Mouse (Mus musculus) heart, postnatal 0 days (tissue): Measurements from ENCODE around the gene Cnnm2. TPM values are rescaled to one million over a fixed set of nuclear protein-coding genes. Genes with fewer than 3 reads are reported as not detected.

Experiments
- ATAC-seq: fragments of 200-750 bp; cut with Nextera tagmentation; 2 replicates; pipeline ENCODE4 v1.8.0; 2017; ENCODE audit warnings: low read depth, moderate number of reproducible peaks, moderate library complexity; ENCODE audit not compliant: insufficient read depth
- DNase-seq: peaks from one replicate; pipeline ENCODE4 v3.0.0-alpha.2; 2016; ENCODE audit warnings: low spot score
- H3K27ac ChIP-seq: fragments of 300-500 bp; sonication (generic); 2 replicates; pipeline ENCODE4 v1.5.1; 2014; ENCODE audit warnings: low read depth, mild to moderate bottlenecking
- H3K27me3 ChIP-seq: fragments of 300-500 bp; sonication (generic); 2 replicates; pipeline ENCODE4 v1.6.1; 2014; ENCODE audit warnings: low read length, mixed read lengths; ENCODE audit not compliant: control insufficient read depth, insufficient read depth
- H3K36me3 ChIP-seq: fragments of 300-500 bp; sonication (generic); replicated peaks from 2 replicates; pipeline ENCODE4 v1.6.1; 2014; ENCODE audit warnings: low read length, mixed read lengths; ENCODE audit not compliant: control insufficient read depth, insufficient read depth
- H3K4me1 ChIP-seq: fragments of 300-500 bp; sonication (generic); 2 replicates; pipeline ENCODE4 v1.6.1; 2014; ENCODE audit warnings: antibody characterized with exemption; ENCODE audit not compliant: control insufficient read depth, insufficient read depth
- H3K4me2 ChIP-seq: fragments of 300-500 bp; sonication (generic); 2 replicates; pipeline ENCODE4 v1.6.1; 2014; ENCODE audit warnings: low read depth, mild to moderate bottlenecking, low read length, moderate library complexity
- H3K4me3 ChIP-seq: fragments of 300-500 bp; sonication (generic); 2 replicates; pipeline ENCODE4 v1.5.1; 2014; ENCODE audit warnings: low read depth, low read length
- H3K9ac ChIP-seq: fragments of 300-500 bp; sonication (generic); replicated peaks from 2 replicates; pipeline ENCODE4 v1.6.1; 2014; ENCODE audit warnings: low read depth, low read length, mixed read lengths
- H3K9me3 ChIP-seq: fragments of 300-500 bp; sonication (generic); replicated peaks from 2 replicates; pipeline ENCODE4 v1.6.1; 2016; ENCODE audit warnings: low read length; ENCODE audit not compliant: control insufficient read depth
- CTCF ChIP-seq: IDR thresholded peaks from 2 replicates; pipeline ENCODE4 v1.5.1; 2016; ENCODE audit warnings: antibody characterized with exemption, control low read depth, low read depth
- EP300 ChIP-seq: IDR thresholded peaks from 2 replicates; pipeline ENCODE4 v1.6.1; 2016; ENCODE audit warnings: antibody characterized with exemption, low read depth
- WGBS: fragments of 180-500 bp; shearing (Covaris S2); extraction: QIAGEN DNeasy Blood & Tissue Kit; methylation state at CpG from one replicate; pipeline ENCODE4 v1.1.7; 2014; 5-methylcytosine and 5-hydroxymethylcytosine counted together
- polyA plus RNA-seq: library from polyadenylated mRNA; unstranded; fragments of >200 nt; fragmentation: Nextera tagmentation; extraction: Ambion mirVana; gene quantifications from 2 replicates; pipeline ENCODE4 v1.2.1, GENCODE M21; 2015
- total RNA-seq: library from RNA; depleted of rRNA; stranded (reverse); fragments of >200 nt; gene quantifications from 2 replicates; pipeline ENCODE4 v1.2.3, GENCODE M21; 2014; ENCODE audit warnings: low replicate concordance

Cnnm2 gene
- total and polyA plus RNA-seq, 2 experiments from 2014 or later: 1.8 to 15.0 TPM

GRCm38 (mm10) chr19:46841016-46841415 lies 79.6 kb downstream of the Cnnm2 start:
- WGBS: 91% methylated on average over 4 of the region's 4 CpGs
- Histone ChIP-seq H3K36me3 (no peaks in the 10 kb centered on the region), H3K9ac (no peak overlapping the region), H3K27ac (no peak overlapping the region), H3K9me3 (no peaks in the 10 kb centered on the region), H3K4me2 (no peak overlapping the region), H3K27me3 (no peaks in the 10 kb centered on the region), H3K4me3 (no peak overlapping the region), H3K4me1 (no peaks in the 10 kb centered on the region)
- no peak for ATAC-seq
- TF ChIP-seq CTCF (no peak), EP300 (no peak)
- no peak for DNase-seq

- peak; percentile 17; the same call in 1 of the 2 replicates for ATAC-seq
These were observed 81.6 kb downstream of the Cnnm2 start for GRCm38 (mm10) chr19:46843030-46843429.

GRCm38 (mm10) chr19:46846056-46846455 lies 84.7 kb downstream of the Cnnm2 start:
- Histone ChIP-seq H3K9ac (no peak overlapping the region), H3K4me1 (peaks cover 18% of the 10 kb centered on the region), H3K36me3 (no peaks in the 10 kb centered on the region), H3K27me3 (no peaks in the 10 kb centered on the region), H3K4me3 (no peak overlapping the region), H3K9me3 (no peaks in the 10 kb centered on the region), H3K27ac (no peak overlapping the region), H3K4me2 (no peak overlapping the region)
- 79% methylated on average over 7 of the region's 7 CpGs for WGBS
- ATAC-seq (no peak), DNase-seq (no peak)
- TF ChIP-seq CTCF: no peak
- no peak for TF ChIP-seq EP300

More at GRCm38 (mm10) chr19:46843030-46843429, 81.6 kb downstream of the Cnnm2 start:
- no peak overlapping the region for H3K4me2 ChIP-seq
- H3K4me1 ChIP-seq: peaks cover 3% of the 10 kb centered on the region; the same call in 1 of the 2 replicates
- no peaks in the 10 kb centered on the region for H3K27me3 ChIP-seq
- H3K27ac ChIP-seq: no peak overlapping the region
- H3K9me3 ChIP-seq: no peaks in the 10 kb centered on the region
- TF ChIP-seq CTCF (no peak), EP300 (no peak)
- H3K9ac ChIP-seq: no peak overlapping the region
- H3K36me3 ChIP-seq: no peaks in the 10 kb centered on the region
- no peak overlapping the region for H3K4me3 ChIP-seq
- 47% methylated on average over 2 of the region's 2 CpGs for WGBS
- no peak for DNase-seq

- no peak for DNase-seq
- peaks cover 18% of the 10 kb centered on the region for H3K4me1 ChIP-seq
- TF ChIP-seq EP300 (no peak), CTCF (no peak)
- ATAC-seq: no peak
- H3K27ac ChIP-seq: no peak overlapping the region
- no peak overlapping the region for H3K9ac ChIP-seq
- no peak overlapping the region for H3K4me3 ChIP-seq
- H3K9me3 ChIP-seq: no peaks in the 10 kb centered on the region
- no peaks in the 10 kb centered on the region for H3K27me3 ChIP-seq
- no peaks in the 10 kb centered on the region for H3K36me3 ChIP-seq
- WGBS: 40% methylated on average over 5 of the region's 5 CpGs
- no peak overlapping the region for H3K4me2 ChIP-seq
These were observed 85.1 kb downstream of the Cnnm2 start for GRCm38 (mm10) chr19:46846459-46846858.

- TF ChIP-seq EP300: no peak
- TF ChIP-seq CTCF: no peak
- DNase-seq (peak; percentile 62), ATAC-seq (peak; percentile 52; the same call in 1 of the 2 replicates)
- H3K4me1 ChIP-seq: peaks cover 18% of the 10 kb centered on the region
- H3K27me3 ChIP-seq: no peaks in the 10 kb centered on the region
- H3K9me3 ChIP-seq: no peaks in the 10 kb centered on the region
- no peak overlapping the region for H3K9ac ChIP-seq
- WGBS: 21% methylated on average over 14 of the region's 14 CpGs
- no peak overlapping the region for H3K4me3 ChIP-seq
- H3K27ac ChIP-seq: peak overlapping the region; percentile 71
- peak overlapping the region; percentile 4 for H3K4me2 ChIP-seq
- H3K36me3 ChIP-seq: no peaks in the 10 kb centered on the region
These were observed 87.2 kb downstream of the Cnnm2 start for GRCm38 (mm10) chr19:46848381-46849268.
